Mouse (Mus musculus): Measurements from ENCODE around the gene Abcc5. TPM values are rescaled to one million over a fixed set of nuclear protein-coding genes. Genes with fewer than 3 reads are reported as not detected.
A peak's percentile ranks its signal among the peaks of the same experiment; 100 is the strongest.

Abcc5 gene
- polyA plus RNA-seq (2012; rRNA removed) (22.8 and 26.2 TPM in 2 replicates), polyA plus RNA-seq (2014; fragmentation: Nextera tagmentation; extraction: Ambion mirVana) (14.5 and 15.7 TPM in 2 replicates)

DNA sequence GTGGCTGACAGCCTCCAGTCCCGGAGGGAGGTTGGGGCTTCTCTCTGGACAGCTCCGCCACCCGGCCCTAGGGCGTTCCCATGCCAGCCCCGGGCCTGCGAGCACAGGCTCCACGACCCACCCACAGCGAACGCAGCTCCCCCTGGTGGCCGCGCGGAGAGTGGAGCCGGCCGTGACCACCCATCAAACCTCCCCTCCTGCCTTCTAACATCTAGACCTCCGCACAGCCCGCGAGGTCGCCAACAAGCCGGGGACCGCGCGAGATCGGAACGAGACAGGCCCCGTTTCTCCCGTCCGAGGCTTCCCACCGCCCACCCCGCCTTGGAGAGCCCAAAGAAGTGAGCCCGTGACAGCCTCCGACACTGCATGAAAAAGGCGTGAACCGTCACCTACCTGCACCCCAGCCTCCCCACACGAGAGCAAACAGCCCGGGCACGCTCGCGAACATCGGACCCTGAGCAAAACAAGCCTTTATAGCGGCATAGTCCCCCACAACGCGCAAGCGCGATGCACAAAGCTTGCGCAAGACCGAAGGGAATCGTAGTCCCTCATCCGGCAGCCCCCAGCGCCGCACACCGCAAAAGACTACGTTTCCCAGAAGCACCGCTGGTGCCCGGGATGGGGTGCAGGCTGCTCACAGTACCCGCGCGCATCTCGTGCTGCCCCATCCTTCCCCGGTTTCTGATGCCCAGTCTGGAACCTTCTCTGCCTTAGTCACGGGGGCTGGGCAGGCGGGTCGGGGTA lies at the start of gene Abcc5:
Gene Abcc5 (minus strand): TSS at position 540 of the 744 bp plus-strand sequence.
- Histone ChIP-seq H3K27me3 (ENCODE audit: control insufficient read depth, insufficient read depth, low read length) (no peaks in the 10 kb centered on the region), H3K4me1 (replicated peaks; ENCODE audit: control insufficient read depth in 2 of 2, insufficient read depth in 2 of 2, low read length in 1 of 2) (peaks cover 12 to 24% of the 10 kb centered on the region in 2 experiments), H3K4me2 (ENCODE audit: low read depth) (peak within 1 kb of the TSS; percentile 89), H3K9me3 (ENCODE audit: control insufficient read depth, low read length) (no peaks in the 10 kb centered on the region), H3K27ac (peak within 1 kb of the TSS; percentile 63), H3K9ac (replicated peaks) (peak within 1 kb of the TSS; percentile 72), H3K36me3 (replicated peaks; ENCODE audit: control insufficient read depth, insufficient read depth, low read depth) (peaks cover 8% of the 10 kb centered on the region; the same call in 1 of the 2 replicates), H3K4me3 (ENCODE audit: insufficient read depth in 1 of 2, low read depth in 2 of 2, low read length in 2 of 2) (peak within 1 kb of the TSS; percentile 72 to 76)
- WGBS (ENCODE audit: insufficient replicate concordance): under 1% methylated on average over 62 of the region's 62 CpGs
- peak; percentile 91 for ATAC-seq (ENCODE audit: insufficient read depth)
- DNase-seq (ENCODE audit: low read depth in 3 of 3, low spot score in 3 of 3): peak; percentile 73 to 77 (median 76)
- TF ChIP-seq EP300 (IDR thresholded peaks at IDR 0.05; ENCODE audit: low read depth) (no peak), CTCF (IDR thresholded peaks at IDR 0.05; ENCODE audit: low read depth) (peak; percentile 98)

DNA sequence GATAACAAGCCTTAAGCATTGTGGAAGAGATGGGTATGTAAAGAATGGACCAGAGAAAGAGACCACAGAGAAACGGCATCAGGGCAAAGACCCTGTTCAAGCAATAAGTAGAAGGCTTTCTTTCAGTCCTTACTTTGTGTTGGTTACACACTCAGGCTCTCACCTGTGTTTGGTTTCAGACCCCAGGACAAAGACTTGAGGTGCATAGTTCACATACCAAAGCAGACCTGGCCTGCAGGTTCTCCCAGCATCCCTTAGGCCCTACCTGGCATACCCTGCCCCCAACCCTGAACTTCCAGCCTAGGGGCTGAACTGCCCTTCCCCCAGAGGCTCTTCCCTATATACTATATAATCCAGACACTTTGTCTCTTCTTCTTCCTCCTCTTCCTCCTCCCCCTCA lies 49.1 kb upstream of the Abcc5 start:
- H3K4me1 ChIP-seq (replicated peaks; ENCODE audit: control insufficient read depth in 2 of 2, insufficient read depth in 2 of 2, low read length in 1 of 2): peaks cover 0 to 4% of the 10 kb centered on the region in 2 experiments; a peak in 1 of 4 replicates
- H3K27me3 ChIP-seq (ENCODE audit: control insufficient read depth, insufficient read depth, low read length): no peaks in the 10 kb centered on the region
- H3K4me2 ChIP-seq (ENCODE audit: low read depth): no peak overlapping the region
- no peak for DNase-seq (ENCODE audit: low read depth in 3 of 3, low spot score in 3 of 3)
- H3K9ac ChIP-seq (replicated peaks): no peak overlapping the region
- no peak for TF ChIP-seq CTCF (IDR thresholded peaks at IDR 0.05; ENCODE audit: low read depth)
- no peak for TF ChIP-seq EP300 (IDR thresholded peaks at IDR 0.05; ENCODE audit: low read depth)
- no peak for ATAC-seq (ENCODE audit: insufficient read depth)
- H3K4me3 ChIP-seq (ENCODE audit: insufficient read depth in 1 of 2, low read depth in 2 of 2, low read length in 2 of 2): no peak overlapping the region
- H3K36me3 ChIP-seq (replicated peaks; ENCODE audit: control insufficient read depth, insufficient read depth, low read depth): no peaks in the 10 kb centered on the region
- H3K27ac ChIP-seq: no peak overlapping the region
- H3K9me3 ChIP-seq (ENCODE audit: control insufficient read depth, low read length): no peaks in the 10 kb centered on the region
- WGBS (ENCODE audit: insufficient replicate concordance): 73% methylated on average over 1 of the region's 1 CpGs

DNA sequence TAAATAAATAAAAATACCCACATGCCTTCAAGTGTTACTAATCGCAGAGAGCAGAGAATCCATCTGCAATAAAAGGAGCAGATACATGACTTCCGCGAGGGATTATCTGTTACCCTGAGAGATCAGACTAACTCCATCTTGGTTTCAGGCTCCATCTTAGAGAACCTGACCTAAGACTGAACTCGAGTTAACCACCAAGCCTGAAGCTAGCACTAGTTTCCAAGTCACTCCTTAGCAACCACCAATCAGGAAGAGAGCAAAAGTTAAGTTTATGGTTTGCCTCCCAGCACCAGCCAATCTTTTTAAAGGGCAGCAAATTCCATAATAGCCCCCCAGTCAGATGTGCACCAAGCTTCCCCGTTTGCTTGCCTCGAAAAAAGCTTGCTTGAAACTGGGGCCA lies 48.6 kb upstream of the Abcc5 start:
- no peaks in the 10 kb centered on the region for H3K27me3 ChIP-seq (ENCODE audit: control insufficient read depth, insufficient read depth, low read length)
- H3K9ac ChIP-seq (replicated peaks): no peak overlapping the region
- no peaks in the 10 kb centered on the region for H3K9me3 ChIP-seq (ENCODE audit: control insufficient read depth, low read length)
- peaks cover 0 to 4% of the 10 kb centered on the region in 2 experiments; a peak in 1 of 4 replicates for H3K4me1 ChIP-seq (replicated peaks; ENCODE audit: control insufficient read depth in 2 of 2, insufficient read depth in 2 of 2, low read length in 1 of 2)
- ATAC-seq (ENCODE audit: insufficient read depth) (no peak), DNase-seq (ENCODE audit: low read depth in 3 of 3, low spot score in 3 of 3) (no peak)
- H3K4me2 ChIP-seq (ENCODE audit: low read depth): no peak overlapping the region
- no peaks in the 10 kb centered on the region for H3K36me3 ChIP-seq (replicated peaks; ENCODE audit: control insufficient read depth, insufficient read depth, low read depth)
- no peak for TF ChIP-seq CTCF (IDR thresholded peaks at IDR 0.05; ENCODE audit: low read depth)
- no peak for TF ChIP-seq EP300 (IDR thresholded peaks at IDR 0.05; ENCODE audit: low read depth)
- H3K4me3 ChIP-seq (ENCODE audit: insufficient read depth in 1 of 2, low read depth in 2 of 2, low read length in 2 of 2): no peak overlapping the region
- H3K27ac ChIP-seq: no peak overlapping the region
- WGBS (ENCODE audit: insufficient replicate concordance): 68% methylated on average over 6 of the region's 6 CpGs

DNA sequence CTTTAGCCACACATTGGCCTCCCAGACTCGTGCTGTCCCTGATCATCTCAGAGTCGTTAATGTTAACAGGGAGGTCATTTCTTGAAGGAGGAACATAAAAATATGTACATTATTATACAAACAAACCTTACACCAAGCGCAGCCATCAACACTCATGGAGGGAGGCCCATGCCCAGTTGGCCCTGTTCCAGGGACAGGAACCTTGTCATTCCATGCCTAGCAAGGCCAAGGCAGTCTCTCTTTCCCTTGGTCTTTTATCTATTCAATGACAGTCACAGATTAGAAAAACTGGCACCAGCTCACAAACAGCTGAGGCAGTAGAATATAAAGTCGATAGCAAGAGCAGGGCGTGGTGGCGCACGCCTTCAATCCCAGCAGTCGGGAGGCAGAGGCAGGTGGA lies 48.0 kb upstream of the Abcc5 start:
- no peaks in the 10 kb centered on the region for H3K36me3 ChIP-seq (replicated peaks; ENCODE audit: control insufficient read depth, insufficient read depth, low read depth)
- no peaks in the 10 kb centered on the region for H3K9me3 ChIP-seq (ENCODE audit: control insufficient read depth, low read length)
- WGBS (ENCODE audit: insufficient replicate concordance): 62% methylated on average over 8 of the region's 8 CpGs
- H3K4me2 ChIP-seq (ENCODE audit: low read depth): no peak overlapping the region
- DNase-seq (ENCODE audit: low read depth in 3 of 3, low spot score in 3 of 3) (no peak), ATAC-seq (ENCODE audit: insufficient read depth) (no peak)
- no peak overlapping the region for H3K9ac ChIP-seq (replicated peaks)
- peaks cover 0 to 4% of the 10 kb centered on the region in 2 experiments; a peak in 1 of 4 replicates for H3K4me1 ChIP-seq (replicated peaks; ENCODE audit: control insufficient read depth in 2 of 2, insufficient read depth in 2 of 2, low read length in 1 of 2)
- TF ChIP-seq CTCF (IDR thresholded peaks at IDR 0.05; ENCODE audit: low read depth) (no peak), EP300 (IDR thresholded peaks at IDR 0.05; ENCODE audit: low read depth) (no peak)
- no peak overlapping the region for H3K27ac ChIP-seq
- H3K4me3 ChIP-seq (ENCODE audit: insufficient read depth in 1 of 2, low read depth in 2 of 2, low read length in 2 of 2): no peak overlapping the region
- no peaks in the 10 kb centered on the region for H3K27me3 ChIP-seq (ENCODE audit: control insufficient read depth, insufficient read depth, low read length)

GRCm38 (mm10) chr16:20473748-20474147 lies 47.6 kb upstream of the Abcc5 start:
- ATAC-seq (ENCODE audit: insufficient read depth): no peak
- Histone ChIP-seq H3K36me3 (replicated peaks; ENCODE audit: control insufficient read depth, insufficient read depth, low read depth) (no peaks in the 10 kb centered on the region), H3K9me3 (ENCODE audit: control insufficient read depth, low read length) (no peaks in the 10 kb centered on the region), H3K27ac (no peak overlapping the region), H3K9ac (replicated peaks) (no peak overlapping the region), H3K4me3 (ENCODE audit: insufficient read depth in 1 of 2, low read depth in 2 of 2, low read length in 2 of 2) (no peak overlapping the region), H3K27me3 (ENCODE audit: control insufficient read depth, insufficient read depth, low read length) (no peaks in the 10 kb centered on the region), H3K4me1 (replicated peaks; ENCODE audit: control insufficient read depth in 2 of 2, insufficient read depth in 2 of 2, low read length in 1 of 2) (peaks cover 0 to 4% of the 10 kb centered on the region in 2 experiments; a peak in 1 of 4 replicates), H3K4me2 (ENCODE audit: low read depth) (no peak overlapping the region)
- TF ChIP-seq EP300 (IDR thresholded peaks at IDR 0.05; ENCODE audit: low read depth): no peak
- TF ChIP-seq CTCF (IDR thresholded peaks at IDR 0.05; ENCODE audit: low read depth): no peak
- WGBS (ENCODE audit: insufficient replicate concordance): 73% methylated on average over 1 of the region's 1 CpGs
- no peak for DNase-seq (ENCODE audit: low read depth in 3 of 3, low spot score in 3 of 3)
